Mouse (Mus musculus) heart, postnatal 0 days (tissue): ENCODE measurements around the gene Adamts3.

Experiments used
- CTCF ChIP-seq: IDR thresholded peaks from 2 replicates; pipeline ENCODE4 v1.5.1; 2016; ENCODE audit warnings: antibody characterized with exemption, control low read depth, low read depth
- EP300 ChIP-seq: IDR thresholded peaks from 2 replicates; pipeline ENCODE4 v1.6.1; 2016; ENCODE audit warnings: antibody characterized with exemption, low read depth

DNA sequence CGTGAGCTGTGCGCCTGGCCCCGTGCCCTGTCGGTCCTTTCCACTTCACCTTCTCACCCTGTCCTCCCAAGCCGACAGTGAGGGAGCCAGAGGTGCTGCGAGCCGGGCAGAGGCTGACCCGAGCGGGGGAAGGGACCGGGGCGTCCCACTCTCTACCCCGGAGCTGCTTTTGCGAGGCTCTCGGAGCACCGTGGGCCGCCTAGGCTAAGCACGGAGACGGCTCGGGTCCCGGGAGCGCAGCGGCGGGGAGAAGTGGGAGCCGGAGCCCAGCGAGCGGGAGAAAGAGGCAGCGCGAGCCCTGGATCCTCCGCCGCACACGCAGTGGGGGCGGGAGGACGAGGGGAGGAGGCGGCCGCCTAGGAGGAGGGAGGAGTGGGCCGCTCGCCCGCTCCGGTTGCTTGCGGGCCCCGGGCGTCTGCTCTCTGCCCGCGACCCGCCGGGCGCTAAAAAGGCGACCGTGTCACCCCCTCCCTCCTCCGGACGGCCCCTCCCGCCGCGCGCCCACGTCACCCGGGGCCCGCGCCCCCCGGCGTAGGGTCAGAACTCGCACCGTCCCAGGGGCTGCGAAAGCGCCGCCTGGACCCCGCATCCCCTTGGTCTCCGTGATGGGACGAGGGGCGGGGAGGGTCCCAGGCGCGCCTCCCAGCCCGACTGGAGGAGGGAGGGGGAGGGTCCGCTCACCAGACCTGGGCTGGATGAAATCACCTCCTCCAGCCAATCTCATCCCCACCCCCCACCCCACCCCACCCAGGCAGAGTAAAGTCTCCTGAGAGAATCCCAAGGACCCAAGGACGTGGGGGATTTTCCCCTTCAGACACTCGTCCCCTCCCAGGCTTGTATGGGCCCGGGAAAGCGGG is at the start of gene Adamts3:
- TF ChIP-seq CTCF = no peak
- no peak for TF ChIP-seq EP300
